Mouse (Mus musculus) MEL-GATA-1-ER (cell line): ENCODE measurements around the gene Gm8300.
"Not testable (repeated sequence)": the region's sequence is repeated elsewhere in the genome, so short reads cannot be mapped to it uniquely, and the experiment has no call there.

Experiments used
- DNase-seq: peaks from one replicate; pipeline ENCODE4 v3.0.0-alpha.2; 2012; ENCODE audit warnings: low read depth; ENCODE audit errors: extremely low read depth

The Gm8300 gene

DNA sequence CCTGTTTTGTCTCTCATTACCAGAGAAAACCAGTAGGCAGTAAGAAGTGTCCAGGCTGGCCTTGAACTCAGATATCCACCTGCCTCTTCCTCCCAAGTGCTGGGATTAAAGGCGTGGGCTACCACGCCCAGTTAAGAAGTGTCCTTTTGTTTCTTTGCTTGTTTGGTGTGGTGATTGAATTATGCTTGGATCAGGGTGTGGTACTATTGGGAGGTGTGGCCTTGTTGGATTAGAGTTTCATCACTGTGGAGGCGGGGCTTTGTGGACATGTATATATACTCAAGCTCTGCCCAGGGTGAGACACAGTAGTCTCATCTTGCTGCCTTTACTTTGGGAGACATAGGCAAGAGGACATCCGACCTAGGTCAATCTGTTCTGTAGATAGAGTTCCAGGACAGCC lies at the start of gene Gm8300:
Gene Gm8300, plus strand, starts transcription at position 301 of the 400 bp plus-strand sequence.
- DNase-seq, result not testable (repeated sequence)

DNA sequence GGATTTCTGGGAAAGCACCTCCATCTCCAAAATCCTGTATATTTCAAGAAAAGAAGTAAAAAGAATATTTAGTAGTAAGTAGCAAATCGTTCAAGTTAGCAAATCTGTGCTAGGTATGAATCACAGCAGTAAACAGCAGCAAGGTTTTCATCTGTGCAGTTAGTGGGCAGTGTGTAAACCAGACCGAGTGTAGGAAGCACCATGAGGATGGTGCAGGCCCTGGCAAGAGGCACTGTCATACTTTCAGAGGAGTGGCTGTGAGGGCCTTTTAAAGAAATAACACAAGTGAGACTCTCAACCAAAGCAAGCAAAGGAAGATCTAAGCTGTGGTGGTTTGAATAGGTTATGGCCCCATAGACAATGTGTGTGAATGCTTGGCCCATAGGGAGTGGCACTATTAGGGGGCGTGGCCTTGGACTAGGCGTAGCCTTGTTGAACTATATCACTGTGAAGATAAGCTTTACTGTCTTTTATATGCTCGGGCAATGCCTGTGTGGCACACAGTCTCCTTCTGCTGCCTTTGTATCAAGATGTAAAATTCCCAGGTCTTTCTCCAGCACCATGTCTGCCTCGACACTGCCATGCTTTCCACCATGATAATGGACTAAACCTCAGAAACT lies 49.3 kb upstream of the Gm8300 start:
- no peak for DNase-seq

- peak; percentile 26 for DNase-seq
Observed at GRCm38 (mm10) chr12:87470263-87471136, 43.6 kb upstream of the Gm8300 start.

DNA sequence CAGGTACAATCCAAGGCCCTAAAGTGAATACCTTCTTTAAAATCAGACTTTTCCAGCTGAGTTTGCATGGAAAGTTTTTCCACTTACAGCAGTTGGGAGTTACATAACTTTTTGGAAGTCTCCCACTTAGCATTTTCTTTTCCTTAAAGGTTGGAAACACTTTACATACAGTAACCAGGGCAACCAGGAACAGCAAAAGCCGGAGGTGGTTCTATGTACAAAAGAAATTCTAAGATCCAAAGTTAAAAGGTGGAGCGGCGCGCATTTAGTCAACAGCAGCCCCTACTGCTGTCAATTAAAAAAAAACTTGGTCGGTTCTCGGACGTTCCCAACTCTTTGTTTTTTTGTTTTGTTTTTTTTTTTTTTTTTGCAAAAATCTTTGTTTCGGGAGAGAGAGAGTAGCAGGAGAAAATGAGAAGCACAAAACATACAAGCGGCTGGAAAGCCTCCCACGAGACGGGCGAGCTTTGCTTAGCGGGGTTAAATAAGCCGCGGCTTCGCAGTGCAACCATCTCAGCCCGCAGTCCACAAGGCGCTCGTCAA lies 42.6 kb upstream of the Gm8300 start:
- DNase-seq, result no peak

GRCm38 (mm10) chr12:87471964-87472786 lies 41.9 kb upstream of the Gm8300 start, which contains the start of gene Snw1:
Gene Snw1, minus strand, starts transcription at chr12:87472274.
- peak; percentile 93 for DNase-seq

- no peak for DNase-seq
Observed at GRCm38 (mm10) chr12:87474756-87475155, 39.4 kb upstream of the Gm8300 start.

- DNase-seq, result not testable (repeated sequence)
Observed at GRCm38 (mm10) chr12:87482482-87482881, 31.6 kb upstream of the Gm8300 start.

DNA sequence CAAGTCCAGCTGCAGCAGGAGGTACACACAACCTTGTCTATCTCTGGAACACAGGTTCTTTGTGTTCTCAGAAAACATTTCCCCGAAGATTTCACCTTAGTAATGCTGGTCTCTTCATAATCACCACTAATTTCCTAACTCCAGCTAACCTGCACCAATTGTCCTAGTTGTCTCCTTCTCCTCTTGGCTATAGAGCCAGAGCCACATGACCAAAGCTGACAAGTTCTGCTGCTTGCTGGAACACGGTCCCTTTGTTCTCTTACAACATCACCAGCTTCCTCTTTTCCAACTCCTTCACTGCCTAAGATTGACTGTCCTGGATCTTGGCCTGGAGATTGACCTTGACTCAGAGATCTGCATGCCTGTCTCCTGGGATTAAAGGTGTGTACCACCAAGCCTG lies 25.4 kb upstream of the Gm8300 start:
- DNase-seq, result peak; percentile 10

- DNase-seq, result not testable (repeated sequence)
Observed at GRCm38 (mm10) chr12:87494421-87494820, 19.7 kb upstream of the Gm8300 start, which contains the start of gene Gm5788. Gene Gm5788, plus strand, starts transcription at chr12:87494721.

DNA sequence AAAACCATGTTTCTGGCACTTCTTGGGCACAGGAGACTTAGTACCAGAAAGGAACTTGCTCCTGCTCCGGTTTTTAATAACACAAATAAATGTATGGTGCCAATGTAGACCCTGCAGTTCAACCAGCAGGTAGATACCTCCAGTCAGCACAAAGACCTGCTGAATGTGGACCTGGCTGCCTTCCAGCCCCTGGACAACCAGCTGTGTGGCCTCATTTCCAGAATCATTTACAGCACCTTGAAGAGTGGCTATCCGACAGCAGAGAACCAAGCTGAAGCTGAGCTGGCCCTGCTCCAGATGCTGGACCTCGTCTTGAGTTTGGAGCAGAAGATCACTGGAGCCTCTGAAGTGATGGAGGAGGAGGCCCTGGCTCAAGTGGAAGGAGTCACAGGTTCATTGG lies 5.5 kb downstream of the Gm8300 start:
- DNase-seq, result not testable (repeated sequence)

GRCm38 (mm10) chr12:87543927-87544326 lies 29.8 kb downstream of the Gm8300 start:
- no peak for DNase-seq

DNA sequence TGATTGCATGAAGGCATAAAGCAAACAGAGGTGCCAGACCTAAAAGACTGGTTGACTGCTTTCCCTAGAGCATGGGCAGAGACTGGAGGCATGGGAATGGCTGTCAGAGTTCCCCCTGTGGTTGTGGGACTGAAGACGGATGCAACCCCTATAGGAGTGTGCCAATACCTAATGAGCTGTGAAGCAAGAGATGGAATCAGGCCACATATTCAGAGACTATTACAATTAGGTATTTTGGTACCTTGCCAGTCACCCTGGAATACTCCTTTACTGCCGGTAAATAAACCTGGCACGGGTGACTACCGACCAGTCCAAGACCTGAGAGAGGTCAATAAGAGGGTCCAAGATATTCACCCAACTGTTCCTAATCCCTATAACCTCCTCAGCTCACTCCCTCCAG lies 36.5 kb downstream of the Gm8300 start:
- DNase-seq, result not testable (repeated sequence)
